Mouse (Mus musculus) ovary, postnatal 10 days (tissue): ENCODE measurements around the gene Ctsa.
A peak's percentile ranks its signal among the peaks of the same experiment; 100 is the strongest.
"Not testable (repeated sequence)": the region's sequence is repeated elsewhere in the genome, so short reads cannot be mapped to it uniquely, and the experiment has no call there.

Experiments
- DNase-seq: peaks from one replicate; pipeline ENCODE4 v3.0.0; 2022; ENCODE audit warnings: low spot score

The Ctsa gene

DNA sequence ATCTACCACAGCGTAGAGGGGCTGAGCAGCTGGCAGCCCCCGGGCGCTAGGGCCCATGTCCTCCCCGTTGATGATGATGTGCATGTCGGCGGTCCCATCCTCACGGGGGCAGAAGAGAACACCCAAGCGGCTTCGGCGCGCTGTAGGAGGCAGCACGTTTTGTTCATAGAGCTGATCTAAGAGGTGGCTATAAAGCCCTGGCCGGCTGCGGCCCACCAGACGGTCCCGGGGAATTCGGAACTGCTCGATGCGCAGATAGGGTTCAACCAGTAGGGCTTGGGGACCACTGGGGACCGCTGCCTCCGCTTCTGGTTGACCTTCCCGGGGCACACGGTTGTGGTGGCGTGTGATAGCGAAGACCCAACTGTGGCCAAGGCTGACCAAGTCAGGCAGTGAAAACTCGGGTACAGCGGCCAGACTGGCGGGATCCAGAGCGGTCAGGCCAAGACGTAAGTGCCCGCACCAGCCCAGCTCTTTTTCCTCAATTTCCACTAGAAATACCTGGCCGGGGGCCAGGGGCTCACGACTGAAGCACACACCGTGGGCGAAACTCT, at the start of gene Ctsa:
Gene Ctsa (plus strand): TSS at position 126 of the 554 bp plus-strand sequence.
- DNase-seq, result peak; percentile 29

DNA sequence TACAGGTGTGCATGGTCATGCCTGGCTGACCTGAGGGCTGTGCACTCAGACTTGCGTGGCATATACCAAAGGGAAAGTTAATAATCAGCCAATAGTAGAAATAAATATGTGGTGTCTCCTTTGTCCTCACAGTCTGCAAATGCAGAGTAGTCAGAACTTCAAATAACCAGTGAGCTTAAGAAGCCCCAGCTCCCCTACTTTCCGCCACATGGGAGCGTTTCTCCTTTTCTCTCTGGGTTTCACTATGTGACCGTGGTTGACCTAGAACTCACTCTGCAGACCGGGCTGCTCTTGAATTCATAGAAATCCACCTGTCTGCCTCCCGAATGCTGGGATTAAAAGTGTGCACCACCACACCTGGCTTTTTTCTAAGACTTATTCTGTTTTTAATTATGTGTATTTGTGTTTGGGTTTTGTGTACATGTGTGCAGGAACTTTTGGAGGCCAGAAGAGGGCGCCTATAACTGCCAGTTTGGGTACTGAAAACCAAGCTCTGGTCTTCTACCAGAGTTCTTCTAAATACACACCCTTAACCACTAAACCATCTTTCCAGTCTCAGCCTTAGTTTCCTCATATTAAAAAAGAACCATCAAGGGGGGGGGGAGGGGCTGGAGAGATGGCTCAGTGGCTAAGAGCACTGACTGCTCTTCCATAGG, 48.6 kb upstream of the Ctsa start:
- no peak for DNase-seq

DNA sequence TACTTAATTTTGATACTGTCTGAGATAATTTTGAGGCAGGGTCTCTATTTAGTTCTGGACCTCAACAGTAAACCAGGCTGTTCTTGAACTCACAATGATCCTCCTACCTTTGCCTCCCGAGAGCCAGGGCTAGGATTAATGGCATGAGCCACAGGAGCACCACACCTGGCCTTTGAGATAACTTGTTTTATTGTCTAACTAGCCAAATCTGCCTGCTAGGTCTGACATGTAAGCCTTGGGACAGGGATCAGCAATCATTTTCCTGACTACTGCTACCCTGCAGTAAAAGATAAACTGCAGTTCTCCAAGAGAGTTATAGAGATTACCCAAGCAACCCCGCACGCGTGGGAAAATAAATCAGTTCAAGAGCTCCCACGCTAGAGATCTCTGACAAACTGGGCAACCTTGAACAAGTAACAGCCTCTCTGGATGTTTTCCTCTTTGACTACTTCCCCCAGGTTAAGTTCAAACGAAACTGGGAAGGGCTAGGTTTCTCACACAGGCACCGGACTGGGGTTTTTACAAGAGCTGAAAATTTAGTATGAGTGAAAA, 47.7 kb upstream of the Ctsa start:
- DNase-seq, result no peak

DNA sequence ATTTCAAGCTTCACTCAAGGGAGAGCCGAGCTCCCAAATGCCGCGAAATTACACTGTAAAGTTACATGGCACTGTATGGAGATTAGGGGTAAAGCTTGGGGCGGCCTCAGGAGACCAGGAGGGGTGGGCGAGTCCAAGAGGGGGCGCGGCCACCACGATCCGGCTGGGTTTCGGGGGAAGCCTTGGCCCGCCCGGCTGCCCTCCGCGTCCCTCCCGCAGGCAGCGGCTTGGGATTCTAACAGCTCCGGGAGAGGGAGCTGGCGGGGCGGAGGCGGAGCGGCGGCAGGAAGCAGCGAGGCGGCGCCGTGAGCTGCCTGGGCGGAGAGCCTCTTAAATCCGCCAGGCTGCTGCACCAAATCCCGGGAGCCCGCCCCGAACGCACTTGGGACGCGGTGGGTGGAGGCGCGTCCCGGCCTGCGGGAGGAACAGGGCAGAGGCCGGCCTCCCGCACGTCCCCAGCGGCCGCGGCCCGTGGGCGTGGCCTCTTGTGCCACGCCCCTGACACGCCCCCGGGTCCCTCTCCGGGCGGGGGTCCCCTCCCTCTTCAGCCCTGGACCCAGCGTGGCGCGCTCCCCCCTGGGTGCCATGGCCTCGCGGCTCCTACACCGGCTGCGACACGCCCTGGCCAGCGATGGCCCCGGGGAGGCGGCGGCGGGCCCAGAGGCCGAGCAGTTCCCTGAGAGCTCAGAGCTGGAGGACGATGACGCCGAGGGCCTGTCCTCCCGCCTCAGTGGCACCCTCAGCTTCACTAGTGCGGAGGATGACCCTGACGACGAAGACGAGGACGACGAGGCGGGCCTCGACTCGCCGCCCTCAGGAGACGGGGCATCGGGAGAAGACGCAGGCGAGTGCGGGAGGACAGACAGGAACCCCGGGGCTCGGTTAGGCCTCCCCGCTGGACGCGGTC, 46.9 kb upstream of the Ctsa start, which contains the start of gene Snx21:
Gene Snx21 (plus strand): TSS at position 343 of the 907 bp plus-strand sequence.
- DNase-seq, result peak; percentile 81

DNA sequence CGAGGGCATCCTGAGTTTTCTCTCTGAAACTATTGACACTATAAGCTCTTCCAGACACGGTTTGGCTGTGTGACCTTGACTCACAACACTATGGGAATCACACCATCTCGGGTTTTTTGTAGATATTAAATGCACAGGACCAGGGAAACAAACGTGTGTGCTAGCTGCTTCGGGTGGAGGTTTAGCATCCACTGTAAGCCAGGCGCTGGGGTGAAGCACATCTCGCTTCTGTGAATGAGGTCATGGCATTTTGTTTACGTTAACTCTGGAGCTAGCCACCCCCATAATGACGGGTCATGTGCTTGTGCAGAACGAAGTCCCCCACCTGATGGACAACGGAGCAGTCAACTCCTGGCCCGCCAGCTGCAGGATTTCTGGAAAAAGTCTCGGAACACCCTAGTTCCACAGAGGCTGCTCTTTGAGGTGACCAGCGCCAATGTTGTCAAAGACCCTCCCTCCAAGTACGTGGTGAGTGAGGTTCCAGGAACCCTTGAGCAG, 46.2 kb upstream of the Ctsa start:
- no peak for DNase-seq

DNA sequence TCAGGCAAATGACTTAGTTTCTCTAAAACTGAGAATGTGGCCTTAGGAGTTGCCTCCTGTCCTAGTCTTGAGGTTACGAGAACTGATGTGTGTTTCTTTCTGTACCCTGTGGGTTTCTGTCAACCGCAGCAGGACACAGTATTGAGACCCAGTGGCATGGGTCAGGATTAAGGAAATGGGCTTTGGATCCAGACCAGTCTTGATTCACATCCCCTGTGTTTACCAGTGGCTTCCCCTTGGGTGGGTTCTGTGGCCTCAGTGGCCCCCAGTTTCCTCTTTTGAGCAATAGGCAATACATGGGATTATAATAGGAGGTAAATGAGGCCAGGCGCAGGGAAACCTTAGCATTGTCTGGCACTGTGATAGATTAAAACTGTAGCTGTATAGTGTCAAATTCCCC, 45.6 kb upstream of the Ctsa start:
- no peak for DNase-seq

DNA sequence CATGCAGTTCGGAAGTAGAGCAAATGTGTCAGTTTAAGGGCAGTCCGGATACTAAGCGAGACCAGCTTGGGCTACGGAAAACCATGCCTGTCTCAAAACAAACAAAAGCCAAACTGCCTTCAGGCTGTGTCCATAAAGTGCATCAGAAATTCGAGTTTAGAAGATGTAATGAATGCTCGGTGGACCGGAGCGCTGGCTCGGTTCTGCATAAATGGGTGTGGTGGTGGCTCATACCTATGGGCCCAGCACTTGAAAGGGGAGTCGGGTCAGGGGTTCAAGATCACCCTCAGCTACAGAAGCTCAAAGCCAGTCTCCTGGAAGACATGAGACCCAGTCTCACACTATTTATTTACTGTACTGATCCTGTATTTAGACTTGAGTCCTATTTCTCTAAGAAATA, 44.9 kb upstream of the Ctsa start:
- DNase-seq, result no peak

DNA sequence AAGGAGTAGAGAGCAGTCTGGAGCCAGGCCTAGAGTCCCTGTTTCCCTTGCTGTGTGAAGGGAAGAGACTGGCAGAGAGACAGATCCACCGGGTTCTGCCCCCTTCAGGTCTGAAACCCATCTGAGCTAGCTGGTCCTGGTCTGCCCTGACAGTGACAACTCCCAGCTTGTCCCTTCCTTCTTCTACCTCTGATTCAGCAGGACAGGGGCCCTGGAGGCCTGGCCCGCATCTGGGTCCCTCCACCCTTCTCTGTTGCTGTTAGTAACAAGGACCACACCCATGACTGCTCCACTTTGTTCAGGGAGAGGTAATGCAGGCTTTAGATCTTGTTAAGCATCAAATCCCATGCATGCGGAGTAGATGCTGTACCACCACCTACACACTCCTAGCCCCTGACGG, 44.3 kb upstream of the Ctsa start:
- DNase-seq, result no peak

DNA sequence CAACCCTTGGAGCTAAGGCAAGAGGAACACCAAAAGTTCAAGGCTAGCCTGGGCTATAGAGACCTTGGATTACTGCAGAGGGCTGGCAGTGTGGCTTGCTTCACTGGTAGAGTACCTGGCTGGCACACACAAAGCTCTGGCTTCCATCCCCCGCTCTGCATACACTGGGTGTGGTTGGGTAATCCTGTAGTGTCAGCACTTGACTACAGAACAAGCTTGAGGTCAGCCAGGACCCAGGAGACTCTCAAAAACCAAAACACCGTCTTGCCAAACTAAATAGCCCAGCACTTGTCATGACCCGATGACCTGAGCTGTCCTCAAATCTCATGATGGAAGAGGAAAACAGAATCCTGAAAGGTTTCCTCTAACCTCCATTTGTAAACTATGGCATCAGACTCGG, 42.2 kb upstream of the Ctsa start:
- no peak for DNase-seq

DNA sequence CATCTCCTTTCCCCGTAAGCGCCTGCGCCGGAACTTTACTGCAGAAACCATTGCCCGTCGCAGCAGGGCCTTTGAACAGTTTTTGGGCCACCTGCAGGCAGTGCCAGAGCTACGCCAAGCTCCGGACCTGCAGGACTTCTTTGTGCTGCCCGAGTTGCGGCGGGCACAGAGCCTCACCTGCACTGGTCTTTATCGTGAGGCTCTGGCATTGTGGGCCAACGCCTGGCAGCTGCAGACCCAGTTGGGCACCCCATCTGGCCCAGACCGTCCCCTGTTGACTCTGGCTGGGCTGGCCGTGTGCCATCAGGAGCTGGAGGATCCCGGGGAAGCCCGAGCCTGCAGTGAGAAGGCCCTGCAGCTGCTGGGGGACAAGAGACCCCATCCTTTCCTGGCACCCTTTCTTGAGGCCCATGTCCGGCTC, 40.8 kb upstream of the Ctsa start:
- DNase-seq, result no peak

DNA sequence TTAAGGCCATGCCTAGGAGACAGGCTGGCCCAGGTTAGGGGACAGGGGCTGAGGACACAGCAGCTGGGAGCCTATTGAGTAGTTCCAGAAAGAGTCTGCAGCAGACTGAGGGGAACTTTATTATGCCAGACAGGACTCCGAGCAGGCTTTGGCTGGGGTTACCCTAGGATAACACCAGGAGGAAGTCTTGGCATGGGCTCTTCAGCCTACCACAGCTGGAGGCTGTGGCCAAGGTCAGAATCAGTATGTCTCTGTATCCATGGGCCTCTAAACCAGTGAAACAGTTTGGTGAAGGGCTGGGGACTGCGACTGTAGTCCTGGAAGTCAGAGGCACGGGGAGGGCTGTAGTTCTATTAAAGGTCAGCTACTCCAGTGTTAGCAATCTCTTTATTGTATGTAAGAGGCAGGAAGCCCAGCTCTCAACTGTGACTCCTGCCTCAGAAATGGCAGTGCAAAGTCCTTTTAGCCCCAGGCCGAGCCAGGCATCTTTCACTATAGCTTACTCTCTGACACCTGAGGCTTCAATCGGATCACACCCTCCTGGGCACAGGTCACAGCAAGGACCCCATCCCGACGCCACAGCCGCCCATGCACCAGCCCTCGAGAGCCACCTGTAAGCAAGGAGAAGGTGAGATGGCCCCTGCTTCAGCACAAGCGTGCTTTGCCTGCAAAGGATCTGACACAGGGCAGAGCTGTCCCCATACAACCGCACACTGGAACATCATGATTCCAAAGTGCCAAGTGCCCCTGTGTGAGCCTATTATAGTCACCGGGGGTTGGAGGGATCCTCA, 40.1 kb upstream of the Ctsa start:
- DNase-seq, result no peak

DNA sequence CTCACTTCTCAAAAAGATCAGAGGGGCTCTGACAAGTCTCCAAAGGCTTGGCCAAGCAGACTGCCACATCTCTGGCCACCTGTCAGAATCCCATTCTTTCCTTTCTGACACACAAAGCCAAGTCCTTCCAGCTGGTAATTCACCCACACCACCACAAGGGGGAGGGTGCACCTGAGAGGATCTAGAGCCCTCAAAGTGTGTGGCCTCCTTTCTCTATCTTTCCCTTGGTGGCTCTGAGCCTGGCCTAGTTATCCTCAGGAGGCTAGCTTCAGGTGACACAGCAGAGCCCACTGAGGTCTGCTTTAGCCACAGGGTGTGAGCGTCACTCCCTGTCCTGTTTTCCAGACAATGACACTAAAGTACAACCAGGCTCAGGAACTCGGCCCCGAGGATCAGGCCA, 39.4 kb upstream of the Ctsa start:
- DNase-seq, result no peak

DNA sequence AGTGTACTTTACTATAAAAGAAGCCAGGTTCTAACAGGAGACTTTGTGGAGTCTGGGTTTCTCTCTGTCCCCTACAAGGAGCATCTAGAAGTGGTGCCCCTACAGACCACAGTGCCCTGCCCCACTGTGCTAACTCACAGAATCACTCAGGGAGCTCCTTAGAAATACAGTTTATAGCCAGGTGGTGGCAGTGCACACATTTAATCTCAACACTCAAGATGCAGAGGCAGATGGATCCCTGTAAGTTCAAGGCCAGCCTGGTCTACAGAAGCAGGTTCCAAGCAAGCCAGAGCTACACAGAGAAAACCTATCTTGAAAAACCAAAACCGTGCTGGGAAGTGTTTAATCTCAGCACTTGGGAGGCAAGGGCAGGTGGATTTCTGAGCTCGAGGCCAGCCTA, 38.9 kb upstream of the Ctsa start:
- no peak for DNase-seq

DNA sequence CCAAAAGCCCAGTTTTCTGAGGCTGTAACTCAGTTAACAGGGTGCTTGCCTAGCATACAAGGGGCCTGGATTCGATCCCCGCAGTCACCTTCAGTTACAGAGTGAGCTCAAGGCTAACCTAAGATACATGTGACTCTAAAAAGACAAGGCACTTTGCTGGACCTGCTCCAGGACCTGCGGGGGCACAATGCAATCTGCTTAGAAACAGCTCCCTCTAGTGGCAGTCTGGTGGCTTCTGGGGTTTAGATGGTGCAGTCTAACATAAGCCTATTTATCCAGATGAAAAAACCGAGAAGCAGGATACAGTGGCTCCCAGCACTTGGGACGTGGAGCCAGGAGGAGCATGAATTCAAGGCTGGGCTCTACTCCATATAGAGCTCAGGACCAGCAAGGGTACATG, 38.4 kb upstream of the Ctsa start:
- DNase-seq, result peak; percentile 48

DNA sequence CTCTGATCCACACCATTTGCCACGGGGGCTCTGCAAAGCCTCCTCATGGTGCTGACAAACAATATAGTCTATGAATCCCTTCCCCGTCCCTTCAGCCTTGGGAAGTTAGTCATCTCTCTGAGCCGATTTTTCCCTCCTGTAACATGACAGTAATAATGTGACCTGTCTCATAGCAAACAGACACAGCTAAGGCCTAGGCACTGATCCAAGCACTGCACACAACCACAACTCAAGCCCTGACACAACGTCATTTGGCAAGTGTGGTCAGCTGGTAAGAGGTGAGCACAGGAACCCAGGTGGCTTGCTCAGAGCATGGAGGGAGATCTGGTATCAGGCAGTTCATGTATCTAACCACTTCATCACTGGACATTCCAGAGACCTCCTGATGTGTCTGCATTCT, 36.8 kb upstream of the Ctsa start:
- DNase-seq, result no peak

DNA sequence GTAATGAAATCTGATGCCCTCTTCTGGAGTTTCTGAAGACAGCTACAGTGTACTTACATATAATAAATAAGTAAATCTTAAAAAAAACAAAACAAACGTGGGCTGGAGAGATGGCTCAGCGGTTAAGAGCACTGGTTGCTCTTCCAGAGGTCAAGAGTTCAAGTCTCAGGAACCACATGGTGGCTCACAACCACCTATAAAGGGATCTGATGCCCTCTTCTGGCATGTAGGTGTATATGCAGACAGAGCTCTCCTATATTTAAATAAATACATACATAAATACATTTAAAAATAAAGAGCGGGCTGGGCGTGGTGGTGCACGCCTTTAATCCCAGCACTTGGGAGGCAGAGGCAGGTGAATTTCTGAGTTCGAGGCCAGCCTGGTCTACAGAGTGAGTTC, 34.1 kb upstream of the Ctsa start:
- DNase-seq, result not testable (repeated sequence)

DNA sequence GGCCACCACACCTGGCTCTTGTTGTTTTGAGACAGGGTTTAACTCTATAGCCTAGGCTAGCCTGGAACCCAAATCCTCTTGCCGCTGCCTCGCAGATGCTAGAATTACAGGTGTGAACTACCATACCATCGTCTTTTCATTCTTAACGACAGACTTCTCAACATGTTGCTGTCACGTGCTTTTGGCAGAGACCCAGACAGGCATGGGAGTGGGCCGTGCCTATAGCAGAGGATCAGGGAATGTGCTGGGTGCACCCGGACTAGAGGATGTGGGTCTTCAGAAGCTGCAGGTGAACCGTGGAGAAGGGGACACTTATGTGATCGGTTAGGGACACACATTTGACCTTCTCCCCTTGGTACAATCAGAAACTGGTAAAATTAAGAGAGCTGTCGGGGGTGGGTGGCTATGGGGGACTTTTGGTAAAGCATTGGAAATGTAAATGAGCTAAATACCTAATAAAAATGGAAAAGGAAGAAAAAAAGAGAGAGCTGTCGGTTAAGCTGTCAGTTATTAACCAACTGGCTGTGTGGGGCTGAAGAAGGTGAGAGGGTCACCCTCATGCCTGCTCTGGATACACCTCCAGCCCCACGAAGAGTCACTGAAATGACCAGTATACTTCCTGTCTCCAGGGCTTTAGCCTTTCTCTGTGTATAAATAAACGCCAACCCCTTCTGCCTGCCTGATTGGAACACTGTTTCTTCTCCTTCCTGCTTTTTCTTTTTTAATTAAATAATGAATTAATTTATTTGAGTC, 32.2 kb upstream of the Ctsa start:
- DNase-seq, result no peak

DNA sequence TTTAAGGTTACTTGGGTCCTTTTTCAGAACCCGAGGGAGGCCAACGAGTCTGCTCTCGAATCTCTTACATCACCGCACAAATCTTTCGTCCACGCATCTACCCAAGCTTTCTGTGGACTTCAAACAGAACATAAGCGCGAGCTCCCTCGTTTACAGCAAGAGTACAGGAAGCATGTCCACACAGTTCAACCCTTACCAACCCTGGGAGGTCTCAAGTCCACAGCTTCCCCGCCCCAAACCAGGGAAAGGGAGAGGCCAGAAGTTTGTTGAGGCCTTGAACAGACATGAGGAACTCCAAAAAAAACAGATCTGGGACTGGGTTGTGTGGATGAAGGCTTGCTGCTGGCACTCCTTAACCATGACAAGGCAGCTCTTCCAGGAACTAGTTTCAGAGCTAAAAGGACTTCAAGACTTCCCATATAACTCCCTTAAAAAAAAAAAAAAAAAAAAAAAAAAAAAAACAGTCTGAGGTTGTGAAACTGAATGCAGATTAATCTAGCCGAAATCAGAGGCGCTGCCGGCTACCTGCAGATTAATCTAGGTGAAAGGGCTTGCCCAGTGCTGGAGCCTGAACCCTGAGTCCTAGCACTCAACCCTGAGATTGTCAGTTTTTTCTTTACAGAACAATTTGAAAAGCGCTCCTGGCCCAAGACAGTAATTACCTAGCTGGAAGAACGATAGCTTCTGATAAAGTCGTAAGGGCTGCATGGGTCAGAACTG, 29.3 kb upstream of the Ctsa start:
- no peak for DNase-seq

DNA sequence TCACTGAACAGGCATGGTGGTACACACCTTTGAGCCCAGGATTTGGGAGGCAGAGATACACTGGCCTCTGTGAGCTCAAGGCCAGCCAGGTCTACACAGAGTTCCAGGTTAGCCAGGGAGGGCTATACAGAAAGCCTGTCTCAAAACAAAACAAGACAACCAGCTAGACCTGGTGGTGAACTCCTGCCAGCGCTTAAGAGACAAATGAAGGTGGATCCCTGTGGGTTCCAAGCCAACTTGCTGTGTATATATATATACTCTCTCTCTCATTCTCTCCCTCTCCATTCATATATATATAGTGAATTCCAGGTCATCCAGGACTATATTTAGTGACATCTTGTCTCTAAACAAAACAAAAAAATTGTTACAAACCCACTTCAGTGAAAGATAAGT, 28.8 kb upstream of the Ctsa start:
- no peak for DNase-seq

DNA sequence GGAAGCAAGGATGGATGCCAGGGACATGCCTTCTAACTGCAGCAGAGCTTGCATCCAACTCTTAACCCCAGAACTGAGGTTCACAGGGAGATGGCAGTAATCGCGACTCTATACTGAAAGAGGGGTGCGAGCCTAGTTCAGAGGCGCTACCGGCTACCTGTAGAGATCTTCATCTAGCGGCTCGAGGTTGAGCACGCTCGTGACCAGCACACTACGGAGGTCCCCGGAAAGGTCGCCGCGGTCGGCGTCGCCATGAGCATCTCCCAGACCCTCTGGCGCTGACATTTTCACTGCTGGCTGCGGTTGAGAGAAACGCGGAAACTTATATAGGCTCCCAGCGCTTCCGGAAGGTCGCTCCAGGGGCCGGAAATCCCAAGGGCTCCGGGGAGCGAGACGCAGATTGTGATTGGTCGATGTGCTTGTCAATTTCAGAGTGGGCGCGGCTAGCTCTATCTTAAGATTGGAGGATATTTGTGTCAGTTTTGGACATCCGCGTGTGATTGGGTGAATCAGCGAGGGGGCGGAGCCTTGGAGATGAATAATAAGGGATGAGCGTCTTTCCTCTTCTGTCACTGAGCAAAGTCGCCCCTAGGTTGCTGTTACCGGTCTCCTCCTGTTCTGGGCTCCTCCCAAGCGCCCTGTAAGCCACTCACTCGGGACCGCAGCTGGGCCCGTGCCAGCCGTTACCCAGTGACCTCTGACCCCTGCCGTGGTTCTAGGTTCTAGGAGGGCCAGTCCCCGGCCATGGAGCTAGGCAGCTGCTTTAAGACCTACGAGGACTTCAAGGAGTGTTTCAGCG, 27.9 kb upstream of the Ctsa start, which contains the start of the genes Acot8 and Zswim3:
Gene Acot8 (minus strand): TSS at position 350 of the 799 bp plus-strand sequence.
Gene Zswim3 (plus strand): TSS at position 566 of the 799 bp plus-strand sequence.
- peak; percentile 97 for DNase-seq
